Mouse (Mus musculus) MEL (cell line): ENCODE results near the gene Olfr1313.
"Not testable (repeated sequence)": the region's sequence is repeated elsewhere in the genome, so short reads cannot be mapped to it uniquely, and the experiment has no call there.

Source experiments
- CHD1 ChIP-seq: IDR thresholded peaks from 2 replicates; pipeline ENCODE4 v1.6.1; 2012; ENCODE audit warnings: low read depth, mild to moderate bottlenecking, inconsistent platforms, low read length, improper control_type of control experiment
- CHD2 ChIP-seq: IDR thresholded peaks from 2 replicates; pipeline ENCODE4 v1.6.1; 2011; ENCODE audit warnings: low read length, improper control_type of control experiment
- CTCF ChIP-seq, 3 experiments: IDR thresholded peaks in 2 of 3; conservative IDR thresholded peaks in 1 of 3; 2 replicates each; pipeline ENCODE4 v1.5.1; 2011 to 2012; ENCODE audit warnings: low read length in 3 of 3, low read depth in 2 of 3, mild to moderate bottlenecking in 2 of 3, improper control_type of control experiment in 1 of 3, inconsistent platforms in 1 of 3, mixed read lengths in 1 of 3, moderate library complexity in 1 of 3; ENCODE audit not compliant: control insufficient read depth in 1 of 3, insufficient read depth in 1 of 3, poor library complexity in 1 of 3, severe bottlenecking in 1 of 3
- E2F4 ChIP-seq: IDR thresholded peaks from 2 replicates; pipeline ENCODE4 v1.6.1; 2011; ENCODE audit warnings: low read depth, low read length, improper control_type of control experiment, borderline replicate concordance
- EP300 ChIP-seq, 2 experiments: IDR thresholded peaks; 2 replicates each; pipeline ENCODE4 v1.6.1; 2011; ENCODE audit warnings: improper control_type of control experiment in 2 of 2, low read length in 2 of 2, low read depth in 1 of 2, mild to moderate bottlenecking in 1 of 2
- ETS1 ChIP-seq: IDR thresholded peaks from 2 replicates; pipeline ENCODE4 v1.6.1; 2012; ENCODE audit warnings: low read depth, mild to moderate bottlenecking, inconsistent platforms, low read length, improper control_type of control experiment, moderate library complexity
- JUND ChIP-seq: IDR thresholded peaks from 2 replicates; pipeline ENCODE4 v1.6.1; 2011; ENCODE audit warnings: low read depth, mild to moderate bottlenecking, improper control_type of control experiment, low read length
- MAFK ChIP-seq: IDR thresholded peaks from 2 replicates; pipeline ENCODE4 v1.6.1; 2011; ENCODE audit warnings: low read depth, mild to moderate bottlenecking, low read length, improper control_type of control experiment, borderline replicate concordance
- POLR2A ChIP-seq, 2 experiments: IDR thresholded peaks; 2 replicates each; pipeline ENCODE4 v1.6.1; 2011 to 2012; ENCODE audit warnings: low read length in 2 of 2, mild to moderate bottlenecking in 2 of 2, control low read depth in 1 of 2, improper control_type of control experiment in 1 of 2, low read depth in 1 of 2, moderate library complexity in 1 of 2; ENCODE audit not compliant: control insufficient read depth in 1 of 2, insufficient read depth in 1 of 2, poor library complexity in 1 of 2
- POLR2AphosphoS2 ChIP-seq: IDR thresholded peaks from 2 replicates; pipeline ENCODE4 v1.6.1; 2011; ENCODE audit warnings: low read length, improper control_type of control experiment
- POLR2AphosphoS5 ChIP-seq: IDR thresholded peaks from 2 replicates; pipeline ENCODE4 v1.6.1; 2012; ENCODE audit warnings: low read depth, borderline replicate concordance, mild to moderate bottlenecking, inconsistent platforms, low read length, moderate library complexity, mixed read lengths
- TAL1 ChIP-seq: IDR thresholded peaks from 2 replicates; pipeline ENCODE4 v1.6.1; 2012; ENCODE audit warnings: mild to moderate bottlenecking, inconsistent platforms, low read length, moderate library complexity, mixed read lengths
- USF2 ChIP-seq, 2 experiments: IDR thresholded peaks; 2 replicates each; pipeline ENCODE4 v1.6.1; 2011 to 2012; ENCODE audit warnings: improper control_type of control experiment in 2 of 2, low read length in 2 of 2, borderline replicate concordance in 1 of 2, inconsistent platforms in 1 of 2, low read depth in 1 of 2, mild to moderate bottlenecking in 1 of 2; ENCODE audit not compliant: insufficient read depth in 1 of 2
- ZC3H11A ChIP-seq: IDR thresholded peaks from 2 replicates; pipeline ENCODE4 v1.6.1; 2012; ENCODE audit warnings: low read depth, mild to moderate bottlenecking, inconsistent platforms, low read length, improper control_type of control experiment

- not testable (repeated sequence) for TF ChIP-seq POLR2A (IDR thresholded peaks at IDR 0.05; ENCODE audit: control insufficient read depth in 1 of 2, insufficient read depth in 1 of 2, low read depth in 1 of 2, low read length in 2 of 2, poor library complexity in 1 of 2); POLR2AphosphoS5; E2F4; CTCF (IDR thresholded peaks at IDR 0.05 in 2 of 3, conservative IDR thresholded peaks at IDR 0.05 in 1 of 3; ENCODE audit: control insufficient read depth in 1 of 3, insufficient read depth in 1 of 3, low read depth in 2 of 3, low read length in 3 of 3, poor library complexity in 1 of 3, severe bottlenecking in 1 of 3); MAFK; CHD2; EP300 (IDR thresholded peaks at IDR 0.05; ENCODE audit: low read depth in 1 of 2, low read length in 2 of 2); USF2 (IDR thresholded peaks at IDR 0.05; ENCODE audit: borderline replicate concordance in 1 of 2, insufficient read depth in 1 of 2, low read depth in 1 of 2, low read length in 2 of 2); ZC3H11A; JUND; ETS1; CHD1; TAL1; POLR2AphosphoS2
Measured at GRCm38 (mm10) chr2:112026971-112027370, 50.7 kb downstream of the Olfr1313 start.
